Mouse (Mus musculus): ENCODE measurements around the gene Pou3f1.

- TF ChIP-seq CTCF (IDR thresholded peaks at IDR 0.05) = no peak
- no peak for TF ChIP-seq EP300 (IDR thresholded peaks at IDR 0.05)
Measured at GRCm38 (mm10) chr4:124693135-124693894, 36.7 kb downstream of the Pou3f1 start, which contains the start of gene Utp11.
